Mouse (Mus musculus): ENCODE data around the gene Pitpnm1. TPM values are rescaled to one million over a fixed set of nuclear protein-coding genes. Genes with fewer than 3 reads are reported as not detected.

The Pitpnm1 gene
- total and polyA plus RNA-seq, 2 experiments from 2014 or later: 127 to 187 TPM

- Histone ChIP-seq H3K4me2 (ENCODE audit: low read depth, low read length, poor library complexity, severe bottlenecking) (no peak overlapping the region), H3K27ac (ENCODE audit: low read depth, low read length) (no peak overlapping the region), H3K9me3 (ENCODE audit: low read length) (no peaks in the 10 kb centered on the region), H3K4me3 (ENCODE audit: low read depth, low read length) (no peak overlapping the region), H3K4me1 (ENCODE audit: insufficient read depth, low read length) (peaks cover 7% of the 10 kb centered on the region; the same call in 1 of the 2 replicates), H3K36me3 (ENCODE audit: insufficient read depth, low read length) (peaks cover under 1% of the 10 kb centered on the region; the same call in 1 of the 2 replicates), H3K27me3 (ENCODE audit: insufficient read depth, low read length) (no peaks in the 10 kb centered on the region), H3K9ac (replicated peaks; ENCODE audit: low read length, poor library complexity, severe bottlenecking) (no peak overlapping the region)
- WGBS: 84% methylated on average over 16 of the region's 16 CpGs
- TF ChIP-seq CTCF (IDR thresholded peaks at IDR 0.05): no peak
- ATAC-seq (ENCODE audit: low FRiP score): no peak
- DNase-seq (ENCODE audit: low spot score): no peak
Observed at GRCm38 (mm10) chr19:4144550-4145498, 45.0 kb downstream of the Pitpnm1 start.

- no peak overlapping the region for H3K4me2 ChIP-seq (ENCODE audit: low read depth, low read length, poor library complexity, severe bottlenecking)
- no peak for DNase-seq (ENCODE audit: low spot score)
- H3K27ac ChIP-seq (ENCODE audit: low read depth, low read length): no peak overlapping the region
- H3K9me3 ChIP-seq (ENCODE audit: low read length): no peaks in the 10 kb centered on the region
- 84% methylated on average over 5 of the region's 5 CpGs for WGBS
- TF ChIP-seq CTCF (IDR thresholded peaks at IDR 0.05): no peak
- H3K9ac ChIP-seq (replicated peaks; ENCODE audit: low read length, poor library complexity, severe bottlenecking): no peak overlapping the region
- H3K27me3 ChIP-seq (ENCODE audit: insufficient read depth, low read length): no peaks in the 10 kb centered on the region
- no peak for ATAC-seq (ENCODE audit: low FRiP score)
- no peak overlapping the region for H3K4me3 ChIP-seq (ENCODE audit: low read depth, low read length)
- peaks cover 7% of the 10 kb centered on the region; the same call in 1 of the 2 replicates for H3K4me1 ChIP-seq (ENCODE audit: insufficient read depth, low read length)
- peaks cover 7% of the 10 kb centered on the region for H3K36me3 ChIP-seq (ENCODE audit: insufficient read depth, low read length)
Observed at GRCm38 (mm10) chr19:4145936-4146335, 46.1 kb downstream of the Pitpnm1 start.

- no peak overlapping the region for H3K4me3 ChIP-seq (ENCODE audit: low read depth, low read length)
- DNase-seq (ENCODE audit: low spot score): no peak
Observed at GRCm38 (mm10) chr19:4146366-4147021, 46.7 kb downstream of the Pitpnm1 start.

GRCm38 (mm10) chr19:4147022-4147405 lies 47.2 kb downstream of the Pitpnm1 start:
- peaks cover 15% of the 10 kb centered on the region for H3K36me3 ChIP-seq (ENCODE audit: insufficient read depth, low read length)
- no peak for DNase-seq (ENCODE audit: low spot score)
- TF ChIP-seq CTCF (IDR thresholded peaks at IDR 0.05): no peak
- H3K9ac ChIP-seq (replicated peaks; ENCODE audit: low read length, poor library complexity, severe bottlenecking): no peak overlapping the region
- 33% methylated on average over 3 of the region's 3 CpGs for WGBS
- no peak overlapping the region for H3K4me2 ChIP-seq (ENCODE audit: low read depth, low read length, poor library complexity, severe bottlenecking)
- no peak overlapping the region for H3K27ac ChIP-seq (ENCODE audit: low read depth, low read length)
- no peaks in the 10 kb centered on the region for H3K9me3 ChIP-seq (ENCODE audit: low read length)
- no peak overlapping the region for H3K4me3 ChIP-seq (ENCODE audit: low read depth, low read length)
- H3K27me3 ChIP-seq (ENCODE audit: insufficient read depth, low read length): no peaks in the 10 kb centered on the region
- peaks cover 7% of the 10 kb centered on the region; the same call in 1 of the 2 replicates for H3K4me1 ChIP-seq (ENCODE audit: insufficient read depth, low read length)
- ATAC-seq (ENCODE audit: low FRiP score): no peak

More at GRCm38 (mm10) chr19:4146366-4147021, 46.7 kb downstream of the Pitpnm1 start:
- Histone ChIP-seq H3K9me3 (ENCODE audit: low read length) (no peaks in the 10 kb centered on the region), H3K9ac (replicated peaks; ENCODE audit: low read length, poor library complexity, severe bottlenecking) (no peak overlapping the region), H3K4me2 (ENCODE audit: low read depth, low read length, poor library complexity, severe bottlenecking) (no peak overlapping the region), H3K36me3 (ENCODE audit: insufficient read depth, low read length) (peaks cover 12% of the 10 kb centered on the region), H3K4me1 (ENCODE audit: insufficient read depth, low read length) (peaks cover 7% of the 10 kb centered on the region; the same call in 1 of the 2 replicates), H3K27ac (ENCODE audit: low read depth, low read length) (no peak overlapping the region), H3K27me3 (ENCODE audit: insufficient read depth, low read length) (no peaks in the 10 kb centered on the region)
- TF ChIP-seq CTCF (IDR thresholded peaks at IDR 0.05): no peak
- ATAC-seq (ENCODE audit: low FRiP score): no peak
- WGBS: 63% methylated on average over 12 of the region's 12 CpGs

- Histone ChIP-seq H3K9ac (replicated peaks; ENCODE audit: low read length, poor library complexity, severe bottlenecking) (peak overlapping the region; percentile 94; the same call in 1 of the 2 replicates), H3K4me1 (ENCODE audit: insufficient read depth, low read length) (peaks cover 7% of the 10 kb centered on the region; the same call in 1 of the 2 replicates)
Observed at GRCm38 (mm10) chr19:4147782-4148490, 48.1 kb downstream of the Pitpnm1 start.

More at GRCm38 (mm10) chr19:4147782-4148490, 48.1 kb downstream of the Pitpnm1 start:
- H3K9me3 ChIP-seq (ENCODE audit: low read length): no peaks in the 10 kb centered on the region
- peak overlapping the region; percentile 88 for H3K4me3 ChIP-seq (ENCODE audit: low read depth, low read length)
- ATAC-seq (ENCODE audit: low FRiP score) (no peak), DNase-seq (ENCODE audit: low spot score) (no peak)
- 28% methylated on average over 9 of the region's 9 CpGs for WGBS
- no peak for TF ChIP-seq CTCF (IDR thresholded peaks at IDR 0.05)
- no peaks in the 10 kb centered on the region for H3K27me3 ChIP-seq (ENCODE audit: insufficient read depth, low read length)
- H3K4me2 ChIP-seq (ENCODE audit: low read depth, low read length, poor library complexity, severe bottlenecking): peak overlapping the region; percentile 91
- H3K36me3 ChIP-seq (ENCODE audit: insufficient read depth, low read length): peaks cover 16% of the 10 kb centered on the region
- H3K27ac ChIP-seq (ENCODE audit: low read depth, low read length): peak overlapping the region; percentile 43; the same call in 1 of the 2 replicates
